8 mouse cellular contexts compared by ENCODE assay signal in the genomic region with DNA sequence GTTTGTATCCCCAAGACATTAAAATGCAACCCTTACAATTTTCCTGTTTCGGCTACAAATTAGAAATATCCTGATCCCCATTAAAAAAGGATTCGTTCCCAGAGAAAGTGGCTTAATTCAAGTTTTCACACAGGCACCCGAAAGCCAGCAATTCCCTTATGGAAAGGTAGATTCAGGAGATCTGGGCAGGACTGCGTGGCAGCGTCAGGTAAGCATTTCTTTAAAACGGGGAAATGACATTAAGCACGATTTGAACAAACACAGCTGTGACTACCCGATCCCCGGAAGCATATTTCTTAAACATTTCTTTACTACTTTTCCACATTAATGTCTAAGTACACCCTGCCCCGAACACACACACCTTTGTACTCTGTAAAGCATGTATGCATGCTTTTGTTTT. TPM values are rescaled to one million over a fixed set of nuclear protein-coding genes. Genes with fewer than 3 reads are reported as not detected.
DNase-seq lines count a peak whose midpoint lies in the region; ATAC-seq and TF ChIP-seq lines count a peak whose summit lies in the region.

No protein-coding gene starts in this region.

- no peaks in the 10 kb centered on the region for H3K27me3 ChIP-seq in heart, embryonic 10.5 days (ENCODE audit: insufficient read depth, poor library complexity, severe bottlenecking)
- H3K27me3 ChIP-seq in hindbrain, embryonic 10.5 days (ENCODE audit: insufficient read depth, poor library complexity, severe bottlenecking): no peaks in the 10 kb centered on the region
- no peaks in the 10 kb centered on the region for H3K27me3 ChIP-seq in midbrain, embryonic 12.5 days

- DNase-seq in heart, embryonic 10.5 days (ENCODE audit: low spot score): no peak
- DNase-seq in heart, postnatal 25 days (ENCODE audit: low spot score): no peak
- no peak for DNase-seq in ES-E14 (ENCODE audit: low read depth, low spot score)
- no peak for DNase-seq in hindbrain, embryonic 10.5 days (ENCODE audit: low spot score)
- DNase-seq in layer of hippocampus, adult 11-12 months (ENCODE audit: low spot score): no peak
- no peak for DNase-seq in testis, postnatal 14 days (ENCODE audit: low spot score)
- no peak for DNase-seq in urinary bladder, postnatal 10 days (ENCODE audit: low spot score)

- intact Hi-C loops in heart, postnatal 25 days (cut with DNase I): no loop called here

- peak overlapping the region; percentile 86 for H3K4me3 ChIP-seq in heart, embryonic 10.5 days
- H3K4me3 ChIP-seq in ES-E14 (ENCODE audit: insufficient read depth in 1 of 2, low read depth in 1 of 2, low read length in 2 of 2, poor library complexity in 1 of 2, severe bottlenecking in 1 of 2): peak overlapping the region; percentile 52 to 73
- H3K4me3 ChIP-seq in hindbrain, embryonic 10.5 days: peak overlapping the region; percentile 86
- peak overlapping the region; percentile 88 for H3K4me3 ChIP-seq in midbrain, embryonic 12.5 days

- WGBS in heart, embryonic 10.5 days: 13% methylated on average over 10 of the region's 10 CpGs
- WGBS in hindbrain, embryonic 10.5 days: 8% methylated on average over 10 of the region's 10 CpGs
- 9% methylated on average over 10 of the region's 10 CpGs for WGBS in midbrain, embryonic 12.5 days

- H3K36me3 ChIP-seq in heart, embryonic 10.5 days: peaks cover 25% of the 10 kb centered on the region
- peaks cover 4% of the 10 kb centered on the region; the same call in 1 of the 2 replicates for H3K36me3 ChIP-seq in ES-E14 (ENCODE audit: control insufficient read depth, insufficient read depth, low read length, poor library complexity, severe bottlenecking)
- H3K36me3 ChIP-seq in hindbrain, embryonic 10.5 days: peaks cover 27% of the 10 kb centered on the region
- H3K36me3 ChIP-seq in midbrain, embryonic 12.5 days: peaks cover 28% of the 10 kb centered on the region

- H3K9ac ChIP-seq in ES-E14 (ENCODE audit: insufficient read depth, low read depth, low read length, poor library complexity, severe bottlenecking): peak overlapping the region; percentile 60
- peak overlapping the region; percentile 98 for H3K9ac ChIP-seq in midbrain, embryonic 12.5 days (replicated peaks)

- ATAC-seq in midbrain, embryonic 12.5 days (ENCODE audit: low FRiP score, low read depth): no peak

- peaks cover 19% of the 10 kb centered on the region; the same call in 1 of the 2 replicates for H3K4me1 ChIP-seq in heart, embryonic 10.5 days
- peaks cover 10 to 12% of the 10 kb centered on the region in 2 experiments for H3K4me1 ChIP-seq in ES-E14 (ENCODE audit: control insufficient read depth in 2 of 2, insufficient read depth in 2 of 2, low read length in 2 of 2, poor library complexity in 1 of 2)
- H3K4me1 ChIP-seq in hindbrain, embryonic 10.5 days (replicated peaks): peaks cover 26% of the 10 kb centered on the region
- H3K4me1 ChIP-seq in midbrain, embryonic 12.5 days: peaks cover 19% of the 10 kb centered on the region; the same call in 1 of the 2 replicates

- peak overlapping the region; percentile 99 for H3K27ac ChIP-seq in heart, embryonic 10.5 days
- H3K27ac ChIP-seq in ES-E14 (ENCODE audit: insufficient read depth, low read depth, low read length, poor library complexity, severe bottlenecking): peak overlapping the region; percentile 96
- H3K27ac ChIP-seq in hindbrain, embryonic 10.5 days: peak overlapping the region; percentile 99
- peak overlapping the region; percentile 84 for H3K27ac ChIP-seq in midbrain, embryonic 12.5 days (replicated peaks)

- in situ Hi-C loops in ES-E14 (cut with MboI; ENCODE audit: low sequenced_read_pairs in 2 of 2, unreplicated experiment in 2 of 2): no loop called here

- H3K9me3 ChIP-seq in heart, embryonic 10.5 days: no peaks in the 10 kb centered on the region
- H3K9me3 ChIP-seq in ES-E14 (ENCODE audit: control insufficient read depth, insufficient read depth, low read depth, low read length): no peaks in the 10 kb centered on the region
- H3K9me3 ChIP-seq in hindbrain, embryonic 10.5 days: peaks cover 23% of the 10 kb centered on the region
- peaks cover 13% of the 10 kb centered on the region for H3K9me3 ChIP-seq in midbrain, embryonic 12.5 days

- H3K4me2 ChIP-seq in midbrain, embryonic 12.5 days (replicated peaks): peak overlapping the region; percentile 59

TF ChIP-seq in ES-E14, 5 proteins besides CTCF, POLR2A, EP300 and RAD21:
- no peak for TF ChIP-seq CHD2 (IDR thresholded peaks at IDR 0.05; ENCODE audit: low read depth, low read length)
- TF ChIP-seq HCFC1 (IDR thresholded peaks at IDR 0.05; ENCODE audit: borderline replicate concordance, insufficient read depth, low read length): no peak
- TF ChIP-seq ZNF384 (IDR thresholded peaks at IDR 0.05; ENCODE audit: low read depth, low read length): no peak
- TF ChIP-seq MAFK (IDR thresholded peaks at IDR 0.05; ENCODE audit: insufficient read depth, low read depth, low read length): no peak
- TF ChIP-seq ZC3H11A (IDR thresholded peaks at IDR 0.05; ENCODE audit: borderline replicate concordance, low read depth, low read length): no peak

RNA-seq across cellular contexts. Expression of a gene that starts 0.6 kb away (rescaled TPM):
- polyA plus RNA-seq in heart, embryonic 10.5 days (2016; fragmentation: Nextera tagmentation; extraction: Ambion mirVana): 634 and 738 TPM in 2 replicates
- total RNA-seq in heart, postnatal 25 days (2021): 10 to 100 TPM; 65.3 to 81.2 TPM
- total RNA-seq in ES-E14 (2012; rRNA removed): 407 and 596 TPM in 2 replicates
- 1,017 and 1,052 TPM in 2 replicates for polyA plus RNA-seq in hindbrain, embryonic 10.5 days (2016; fragmentation: Nextera tagmentation; extraction: Ambion mirVana)
- 1,175 and 1,209 TPM in 2 replicates for polyA plus RNA-seq in midbrain, embryonic 12.5 days (2016; fragmentation: Nextera tagmentation; extraction: Ambion mirVana)

RNA-seq across cellular contexts. Expression of a gene that starts 44.7 kb away (rescaled TPM):
- polyA plus RNA-seq in heart, embryonic 10.5 days (2016; fragmentation: Nextera tagmentation; extraction: Ambion mirVana): 36.3 and 38.4 TPM in 2 replicates
- total RNA-seq in heart, postnatal 25 days (2021): 10 to 100 TPM; 48.9 to 58.5 TPM
- 56.7 and 77.3 TPM in 2 replicates for total RNA-seq in ES-E14 (2012; rRNA removed)
- 31.8 and 40.7 TPM in 2 replicates for polyA plus RNA-seq in hindbrain, embryonic 10.5 days (2016; fragmentation: Nextera tagmentation; extraction: Ambion mirVana)
- polyA plus RNA-seq in midbrain, embryonic 12.5 days (2016; fragmentation: Nextera tagmentation; extraction: Ambion mirVana): 34.1 and 36.8 TPM in 2 replicates
